Mouse (Mus musculus) ES-Bruce4 (cell line): ENCODE data around the gene Aamdc. TPM values are rescaled to one million over a fixed set of nuclear protein-coding genes. Genes with fewer than 3 reads are reported as not detected.
A peak's percentile ranks its signal among the peaks of the same experiment; 100 is the strongest.

Experiments used
- H3K27ac ChIP-seq: 2 replicates; pipeline ENCODE4 v1.5.1; 2012; ENCODE audit warnings: low read length, inconsistent platforms; ENCODE audit not compliant: insufficient read depth
- H3K27me3 ChIP-seq: 2 replicates; pipeline ENCODE4 v1.6.1; 2012; ENCODE audit warnings: mild to moderate bottlenecking, low read length, inconsistent platforms; ENCODE audit not compliant: control insufficient read depth, poor library complexity, insufficient read depth, severe bottlenecking
- H3K36me3 ChIP-seq: 2 replicates; pipeline ENCODE4 v1.6.1; 2012; ENCODE audit warnings: inconsistent platforms, mild to moderate bottlenecking, low read length, moderate library complexity; ENCODE audit not compliant: control insufficient read depth, poor library complexity, insufficient read depth, severe bottlenecking
- H3K4me1 ChIP-seq: one replicate; pipeline ENCODE4 v1.8.1; 2011; ENCODE audit warnings: low read length; ENCODE audit not compliant: control insufficient read depth, insufficient read depth
- H3K4me3 ChIP-seq: 2 replicates; pipeline ENCODE4 v1.5.1; 2011; ENCODE audit warnings: low read depth, mild to moderate bottlenecking, low read length
- H3K9ac ChIP-seq: 2 replicates; pipeline ENCODE4 v1.6.1; 2012; ENCODE audit warnings: low read depth, mild to moderate bottlenecking, inconsistent platforms; ENCODE audit not compliant: poor library complexity, severe bottlenecking
- H3K9me3 ChIP-seq: replicated peaks from 2 replicates; pipeline ENCODE4 v1.6.1; 2012; ENCODE audit warnings: mild to moderate bottlenecking, low read length, inconsistent platforms; ENCODE audit not compliant: control insufficient read depth, poor library complexity, insufficient read depth, severe bottlenecking
- CTCF ChIP-seq: IDR thresholded peaks from one replicate; pipeline ENCODE4 v1.8.1; 2011; ENCODE audit warnings: low read depth, low read length
- EP300 ChIP-seq: IDR thresholded peaks from 2 replicates; pipeline ENCODE4 v1.6.1; 2011; ENCODE audit warnings: low read depth, low read length; ENCODE audit not compliant: insufficient read depth
- POLR2A ChIP-seq: IDR thresholded peaks from one replicate; pipeline ENCODE4 v1.8.1; 2011; ENCODE audit warnings: low read length; ENCODE audit not compliant: insufficient read depth
- polyA plus RNA-seq: library from polyadenylated mRNA; stranded (reverse); fragments of >200 nt; gene quantifications from 2 replicates; pipeline ENCODE4 v1.2.4, GENCODE M21; 2011; ENCODE audit warnings: low read depth; ENCODE audit not compliant: missing spikeins, insufficient read depth, insufficient read length

The Aamdc gene
- 23.8 and 25.2 TPM in 2 replicates for polyA plus RNA-seq

- H3K9ac ChIP-seq = peak within 1 kb of the TSS; percentile 99
- H3K4me1 ChIP-seq = no peaks in the 10 kb centered on the region
- TF ChIP-seq POLR2A = peak; percentile 77
- 0 out of 2 replicates have a peak, but pooled peaks have one; percentile 6 for TF ChIP-seq EP300
- TF ChIP-seq CTCF = peak; percentile 58
- no peaks in the 10 kb centered on the region for H3K9me3 ChIP-seq
- H3K36me3 ChIP-seq = no peaks in the 10 kb centered on the region
- H3K27me3 ChIP-seq = no peaks in the 10 kb centered on the region
- peak within 1 kb of the TSS; percentile 95 for H3K4me3 ChIP-seq
- H3K27ac ChIP-seq = peak within 1 kb of the TSS; percentile 81
Observed at GRCm38 (mm10) chr7:97579067-97579975, at the start of gene Aamdc, which contains the start of gene Rsf1. TSS of gene Aamdc (minus strand) at chr7:97579497. TSS of gene Rsf1 (plus strand) at chr7:97579889.

- TF ChIP-seq CTCF = no peak
- TF ChIP-seq EP300 = no peak
- TF ChIP-seq POLR2A = no peak
- Histone ChIP-seq H3K27ac (no peak overlapping the region), H3K9ac (no peak overlapping the region), H3K4me1 (no peaks in the 10 kb centered on the region), H3K9me3 (no peaks in the 10 kb centered on the region), H3K36me3 (peaks cover 6% of the 10 kb centered on the region), H3K27me3 (no peaks in the 10 kb centered on the region), H3K4me3 (no peak overlapping the region)
Observed at GRCm38 (mm10) chr7:97623402-97623801, 44.1 kb upstream of the Aamdc start.

GRCm38 (mm10) chr7:97622676-97623075, 43.4 kb upstream of the Aamdc start:
- no peak overlapping the region for H3K27ac ChIP-seq
- peaks cover 8% of the 10 kb centered on the region for H3K36me3 ChIP-seq
- no peak overlapping the region for H3K4me3 ChIP-seq
- H3K27me3 ChIP-seq = no peaks in the 10 kb centered on the region
- H3K9me3 ChIP-seq = no peaks in the 10 kb centered on the region
- no peak for TF ChIP-seq EP300
- TF ChIP-seq CTCF = no peak
- no peaks in the 10 kb centered on the region for H3K4me1 ChIP-seq
- no peak overlapping the region for H3K9ac ChIP-seq

- H3K9me3 ChIP-seq = no peaks in the 10 kb centered on the region
- peaks cover 6% of the 10 kb centered on the region for H3K36me3 ChIP-seq
- H3K27me3 ChIP-seq = no peaks in the 10 kb centered on the region
- TF ChIP-seq POLR2A (no peak), CTCF (no peak), EP300 (no peak)
- no peak overlapping the region for H3K9ac ChIP-seq
- no peak overlapping the region for H3K4me3 ChIP-seq
- H3K27ac ChIP-seq = no peak overlapping the region
- H3K4me1 ChIP-seq = no peaks in the 10 kb centered on the region
Observed at GRCm38 (mm10) chr7:97621346-97621745, 42.0 kb upstream of the Aamdc start.

- Histone ChIP-seq H3K9me3 (no peaks in the 10 kb centered on the region), H3K27ac (no peak overlapping the region)
- TF ChIP-seq POLR2A = no peak
- TF ChIP-seq CTCF = no peak
- TF ChIP-seq EP300 = no peak
Observed at GRCm38 (mm10) chr7:97598548-97598947, 19.3 kb upstream of the Aamdc start.

GRCm38 (mm10) chr7:97593535-97593934, 14.2 kb upstream of the Aamdc start:
- no peak for TF ChIP-seq POLR2A
- TF ChIP-seq CTCF = no peak
- TF ChIP-seq EP300 = no peak
- H3K36me3 ChIP-seq = no peaks in the 10 kb centered on the region
- no peak overlapping the region for H3K4me3 ChIP-seq
- no peak overlapping the region for H3K9ac ChIP-seq
- H3K27me3 ChIP-seq = no peaks in the 10 kb centered on the region
- no peak overlapping the region for H3K27ac ChIP-seq
- H3K9me3 ChIP-seq = no peaks in the 10 kb centered on the region
- H3K4me1 ChIP-seq = peaks cover 9% of the 10 kb centered on the region

More at GRCm38 (mm10) chr7:97598548-97598947, 19.3 kb upstream of the Aamdc start:
- no peak overlapping the region for H3K4me3 ChIP-seq
- H3K9ac ChIP-seq = no peak overlapping the region
- peaks cover 2% of the 10 kb centered on the region for H3K4me1 ChIP-seq
- H3K27me3 ChIP-seq = no peaks in the 10 kb centered on the region
- no peaks in the 10 kb centered on the region for H3K36me3 ChIP-seq
